Mouse (Mus musculus) forebrain, postnatal 0 days (tissue): Measurements from ENCODE around the gene Fam213b. TPM values are rescaled to one million over a fixed set of nuclear protein-coding genes. Genes with fewer than 3 reads are reported as not detected.
A peak's percentile ranks its signal among the peaks of the same experiment; 100 is the strongest.

ENCODE experiments used
- ATAC-seq: fragments of 200-750 bp; cut with Nextera tagmentation; 2 replicates; pipeline ENCODE4 v1.8.0; 2017; ENCODE audit warnings: mild to moderate bottlenecking, moderate library complexity
- DNase-seq: peaks from one replicate; pipeline ENCODE4 v3.0.0-alpha.2; 2015
- H3K27ac ChIP-seq: fragments of 300-500 bp; sonication (generic); 2 replicates; pipeline ENCODE4 v1.5.1; 2014; ENCODE audit warnings: low read depth, mild to moderate bottlenecking, antibody characterized with exemption, low read length, moderate library complexity, mixed read lengths
- H3K27me3 ChIP-seq: fragments of 300-500 bp; sonication (generic); 2 replicates; pipeline ENCODE4 v1.6.1; 2014; ENCODE audit warnings: mild to moderate bottlenecking, low read length, mixed read lengths; ENCODE audit not compliant: insufficient read depth
- H3K36me3 ChIP-seq: fragments of 300-500 bp; sonication (generic); 2 replicates; pipeline ENCODE4 v1.6.1; 2014; ENCODE audit warnings: mild to moderate bottlenecking, moderate library complexity; ENCODE audit not compliant: insufficient read depth
- H3K4me1 ChIP-seq: fragments of 300-500 bp; sonication (generic); 2 replicates; pipeline ENCODE4 v1.6.1; 2014; ENCODE audit warnings: antibody characterized with exemption; ENCODE audit not compliant: insufficient read depth
- H3K4me2 ChIP-seq: fragments of 300-500 bp; sonication (generic); 2 replicates; pipeline ENCODE4 v1.6.1; 2014; ENCODE audit warnings: low read depth, mild to moderate bottlenecking, moderate library complexity
- H3K4me3 ChIP-seq: fragments of 300-500 bp; sonication (generic); 2 replicates; pipeline ENCODE4 v1.5.1; 2014; ENCODE audit warnings: low read depth, low read length, mixed read lengths
- H3K9ac ChIP-seq: fragments of 300-500 bp; sonication (generic); 2 replicates; pipeline ENCODE4 v1.6.1; 2014; ENCODE audit warnings: mild to moderate bottlenecking
- H3K9me3 ChIP-seq: fragments of 300-500 bp; sonication (generic); 2 replicates; pipeline ENCODE4 v1.6.1; 2016; ENCODE audit warnings: low read length
- CTCF ChIP-seq: sonication (generic); IDR thresholded peaks from 2 replicates; pipeline ENCODE4 v1.5.1; 2016; ENCODE audit warnings: antibody characterized with exemption, control low read depth, low read depth
- WGBS: fragments of 180-500 bp; shearing (Covaris S2); extraction: QIAGEN DNeasy Blood & Tissue Kit; methylation state at CpG from one replicate; pipeline ENCODE4 v1.1.7; 2014; 5-methylcytosine and 5-hydroxymethylcytosine counted together
- polyA plus RNA-seq: library from polyadenylated mRNA; unstranded; fragments of >200 nt; fragmentation: Nextera tagmentation; extraction: Ambion mirVana; gene quantifications from 2 replicates; pipeline ENCODE4 v1.2.1, GENCODE M21; 2015
- total RNA-seq: library from RNA; depleted of rRNA; stranded (reverse); fragments of >200 nt; gene quantifications from 2 replicates; pipeline ENCODE4 v1.2.3, GENCODE M21; 2014; rRNA removed

Gene Fam213b
- total and polyA plus RNA-seq, 2 experiments from 2014 or later: 30.8 to 62.1 TPM

GRCm38 (mm10) chr4:154856882-154857281, 42.1 kb downstream of the Fam213b start:
- DNase-seq (no peak), ATAC-seq (no peak)
- Histone ChIP-seq H3K27me3 (peaks cover 4% of the 10 kb centered on the region; the same call in 1 of the 2 replicates), H3K9ac (no peak overlapping the region), H3K4me2 (no peak overlapping the region), H3K4me1 (no peaks in the 10 kb centered on the region), H3K4me3 (no peak overlapping the region), H3K36me3 (no peaks in the 10 kb centered on the region), H3K9me3 (no peaks in the 10 kb centered on the region), H3K27ac (no peak overlapping the region)
- peak; percentile 30 for TF ChIP-seq CTCF
- 91% methylated on average over 7 of the region's 7 CpGs for WGBS

GRCm38 (mm10) chr4:154856480-154856837, 42.5 kb downstream of the Fam213b start:
- WGBS: 21% methylated on average over 9 of the region's 9 CpGs

GRCm38 (mm10) chr4:154855721-154856479, 43.0 kb downstream of the Fam213b start:
- Histone ChIP-seq H3K9me3 (no peaks in the 10 kb centered on the region), H3K4me3 (peak overlapping the region; percentile 57), H3K36me3 (no peaks in the 10 kb centered on the region), H3K27ac (peak overlapping the region; percentile 93), H3K4me2 (peak overlapping the region; percentile 91), H3K4me1 (no peaks in the 10 kb centered on the region), H3K9ac (peak overlapping the region; percentile 84), H3K27me3 (peaks cover 4% of the 10 kb centered on the region; the same call in 1 of the 2 replicates)
- peak; percentile 86 for TF ChIP-seq CTCF
- ATAC-seq (peak; percentile 94), DNase-seq (peak; percentile 98)
- 1% methylated on average over 74 of the region's 110 CpGs for WGBS

More at GRCm38 (mm10) chr4:154856480-154856837, 42.5 kb downstream of the Fam213b start:
- no peaks in the 10 kb centered on the region for H3K4me1 ChIP-seq
- TF ChIP-seq CTCF: no peak
- no peak for DNase-seq
- peak overlapping the region; percentile 93 for H3K27ac ChIP-seq
- H3K4me2 ChIP-seq: peak overlapping the region; percentile 91
- peak overlapping the region; percentile 84; the same call in 1 of the 2 replicates for H3K9ac ChIP-seq
- H3K36me3 ChIP-seq: no peaks in the 10 kb centered on the region
- ATAC-seq: no peak
- H3K9me3 ChIP-seq: no peaks in the 10 kb centered on the region
- H3K27me3 ChIP-seq: peaks cover 4% of the 10 kb centered on the region; the same call in 1 of the 2 replicates
- H3K4me3 ChIP-seq: peak overlapping the region; percentile 57

- Histone ChIP-seq H3K27ac (peak overlapping the region; percentile 93; the same call in 1 of the 2 replicates), H3K27me3 (peaks cover 4% of the 10 kb centered on the region; the same call in 1 of the 2 replicates), H3K4me2 (peak overlapping the region; percentile 91), H3K9ac (peak overlapping the region; percentile 84; the same call in 1 of the 2 replicates), H3K36me3 (no peaks in the 10 kb centered on the region), H3K4me3 (peak overlapping the region; percentile 57), H3K9me3 (no peaks in the 10 kb centered on the region), H3K4me1 (no peaks in the 10 kb centered on the region)
- WGBS: 56% methylated on average over 12 of the region's 12 CpGs
- no peak for TF ChIP-seq CTCF
- ATAC-seq: no peak
- no peak for DNase-seq
These were observed 44.1 kb downstream of the Fam213b start for GRCm38 (mm10) chr4:154854676-154855345.

- Histone ChIP-seq H3K9me3 (no peaks in the 10 kb centered on the region), H3K4me2 (no peak overlapping the region), H3K36me3 (no peaks in the 10 kb centered on the region), H3K9ac (no peak overlapping the region), H3K4me1 (no peaks in the 10 kb centered on the region), H3K27me3 (peaks cover 4% of the 10 kb centered on the region; the same call in 1 of the 2 replicates), H3K4me3 (no peak overlapping the region), H3K27ac (no peak overlapping the region)
- WGBS: 75% methylated on average over 4 of the region's 4 CpGs
- no peak for TF ChIP-seq CTCF
- no peak for ATAC-seq
- DNase-seq: no peak
These were observed 45.1 kb downstream of the Fam213b start for GRCm38 (mm10) chr4:154853881-154854280.

- H3K27me3 ChIP-seq: peaks cover 4% of the 10 kb centered on the region; the same call in 1 of the 2 replicates
- DNase-seq (no peak), ATAC-seq (no peak)
- H3K9me3 ChIP-seq: no peaks in the 10 kb centered on the region
- H3K9ac ChIP-seq: no peak overlapping the region
- H3K4me3 ChIP-seq: no peak overlapping the region
- H3K36me3 ChIP-seq: no peaks in the 10 kb centered on the region
- WGBS: 92% methylated on average over 1 of the region's 1 CpGs
- H3K4me2 ChIP-seq: no peak overlapping the region
- TF ChIP-seq CTCF: no peak
- no peaks in the 10 kb centered on the region for H3K4me1 ChIP-seq
- no peak overlapping the region for H3K27ac ChIP-seq
These were observed 46.2 kb downstream of the Fam213b start for GRCm38 (mm10) chr4:154852696-154853095.

Other genes with a start within 250 kb of the Fam213b start
- gene Actrt2, start 231.3 kb downstream of the Fam213b start, total RNA-seq: not detected in 2 replicates
- gene Actrt2, start 231.3 kb downstream of the Fam213b start, polyA plus RNA-seq: not detected in 2 replicates
- gene Ttc34, start 61.7 kb downstream of the Fam213b start, total RNA-seq: 3.6 and 3.7 TPM in 2 replicates
- 4.1 TPM in 2 replicates for gene Ttc34, start 61.7 kb downstream of the Fam213b start, polyA plus RNA-seq
- 0.43 and 1.5 TPM in 2 replicates for gene Mmel1, start 29.6 kb downstream of the Fam213b start, total RNA-seq
- 0.39 and 0.74 TPM in 2 replicates for gene Mmel1, start 29.6 kb downstream of the Fam213b start, polyA plus RNA-seq
- 2.6 TPM in 1 of 2 replicates, not detected in the other for gene Tnfrsf14, start 29.4 kb upstream of the Fam213b start, total RNA-seq
- gene Tnfrsf14, start 29.4 kb upstream of the Fam213b start, polyA plus RNA-seq: not detected in 2 replicates
- 92.2 and 100 TPM in 2 replicates for gene Hes5, start 61.8 kb upstream of the Fam213b start, total RNA-seq
- gene Hes5, start 61.8 kb upstream of the Fam213b start, polyA plus RNA-seq: 107 and 120 TPM in 2 replicates
- 39.7 and 40.0 TPM in 2 replicates for gene Pank4, start 65.0 kb upstream of the Fam213b start, total RNA-seq
- 20.4 and 22.6 TPM in 2 replicates for gene Pank4, start 65.0 kb upstream of the Fam213b start, polyA plus RNA-seq
- gene Plch2, start 157.6 kb upstream of the Fam213b start, total RNA-seq: 32.1 and 42.1 TPM in 2 replicates
- gene Plch2, start 157.6 kb upstream of the Fam213b start, polyA plus RNA-seq: 11.7 and 17.4 TPM in 2 replicates
- gene Pex10, start 167.9 kb upstream of the Fam213b start, total RNA-seq: 16.9 and 18.5 TPM in 2 replicates
- 14.0 and 14.1 TPM in 2 replicates for gene Pex10, start 167.9 kb upstream of the Fam213b start, polyA plus RNA-seq
- gene Rer1, start 187.2 kb upstream of the Fam213b start, total RNA-seq: 92.4 and 116 TPM in 2 replicates
- 136 and 140 TPM in 2 replicates for gene Rer1, start 187.2 kb upstream of the Fam213b start, polyA plus RNA-seq
- 6.0 and 7.4 TPM in 2 replicates for gene Morn1, start 187.4 kb upstream of the Fam213b start, total RNA-seq
- gene Morn1, start 187.4 kb upstream of the Fam213b start, polyA plus RNA-seq: 8.2 and 9.7 TPM in 2 replicates